Mouse (Mus musculus) heart, embryonic 14.5 days (tissue): ENCODE measurements around the gene Mrpl2. TPM values are rescaled to one million over a fixed set of nuclear protein-coding genes. Genes with fewer than 3 reads are reported as not detected.

Source experiments
- ATAC-seq: fragments of 200-750 bp; cut with Nextera tagmentation; 2 replicates; pipeline ENCODE4 v1.8.0; 2017; ENCODE audit warnings: low read depth, moderate TSS enrichment; ENCODE audit not compliant: insufficient number of reproducible peaks, insufficient read depth, low FRiP score
- H3K27ac ChIP-seq, 2 experiments: fragments of 200-500 bp in 1 of 2; fragments of 300-500 bp in 1 of 2; sonication (generic) in 1 of 2; replicated peaks in 1 of 2; 2 replicates each; pipeline ENCODE4 v1.5.1; 2012 to 2014; ENCODE audit warnings: low read depth in 2 of 2, low read length in 2 of 2, control low read depth in 1 of 2, mild to moderate bottlenecking in 1 of 2, mixed read lengths in 1 of 2; ENCODE audit not compliant: control insufficient read depth in 1 of 2, insufficient read depth in 1 of 2
- H3K27me3 ChIP-seq: fragments of 300-500 bp; sonication (generic); 2 replicates; pipeline ENCODE4 v1.6.1; 2014; ENCODE audit warnings: mild to moderate bottlenecking, low read length, control low read depth; ENCODE audit not compliant: control insufficient read depth, insufficient read depth
- H3K36me3 ChIP-seq: fragments of 300-500 bp; sonication (generic); 2 replicates; pipeline ENCODE4 v1.6.1; 2014; ENCODE audit warnings: mild to moderate bottlenecking, control low read depth, low read length, mixed read lengths; ENCODE audit not compliant: control insufficient read depth, insufficient read depth
- H3K4me1 ChIP-seq, 2 experiments: fragments of 200-500 bp in 1 of 2; fragments of 300-500 bp in 1 of 2; sonication (generic) in 1 of 2; 2 replicates each; pipeline ENCODE4 v1.6.1; 2012 to 2014; ENCODE audit warnings: low read length in 2 of 2, control low read depth in 1 of 2, mixed read lengths in 1 of 2; ENCODE audit not compliant: control insufficient read depth in 2 of 2, insufficient read depth in 2 of 2
- H3K4me2 ChIP-seq: fragments of 300-500 bp; sonication (generic); 2 replicates; pipeline ENCODE4 v1.6.1; 2014; ENCODE audit warnings: mild to moderate bottlenecking, low read length
- H3K4me3 ChIP-seq, 2 experiments: fragments of 200-500 bp in 1 of 2; fragments of 300-500 bp in 1 of 2; sonication (generic) in 1 of 2; 2 replicates each; pipeline ENCODE4 v1.5.1; 2012 to 2014; ENCODE audit warnings: low read length in 2 of 2, mild to moderate bottlenecking in 2 of 2, control low read depth in 1 of 2, low read depth in 1 of 2, moderate library complexity in 1 of 2; ENCODE audit not compliant: control insufficient read depth in 1 of 2, insufficient read depth in 1 of 2
- H3K9ac ChIP-seq: fragments of 300-500 bp; sonication (generic); 2 replicates; pipeline ENCODE4 v1.6.1; 2014; ENCODE audit warnings: mild to moderate bottlenecking, low read length
- H3K9me3 ChIP-seq: fragments of 300-500 bp; sonication (generic); 2 replicates; pipeline ENCODE4 v1.6.1; 2016; ENCODE audit warnings: low read length, control low read depth; ENCODE audit not compliant: control insufficient read depth
- WGBS: fragments of 180-500 bp; shearing (Covaris S2); extraction: QIAGEN DNeasy Blood & Tissue Kit; methylation state at CpG from one replicate; pipeline ENCODE4 v1.1.7; 2014; 5-methylcytosine and 5-hydroxymethylcytosine counted together
- polyA plus RNA-seq: library from polyadenylated mRNA; unstranded; fragments of >200 nt; fragmentation: Nextera tagmentation; extraction: Ambion mirVana; gene quantifications from 2 replicates; pipeline ENCODE4 v1.2.1, GENCODE M21; 2014

Gene Mrpl2
- polyA plus RNA-seq, 1 experiment from 2014 or later, result 122 TPM

DNA sequence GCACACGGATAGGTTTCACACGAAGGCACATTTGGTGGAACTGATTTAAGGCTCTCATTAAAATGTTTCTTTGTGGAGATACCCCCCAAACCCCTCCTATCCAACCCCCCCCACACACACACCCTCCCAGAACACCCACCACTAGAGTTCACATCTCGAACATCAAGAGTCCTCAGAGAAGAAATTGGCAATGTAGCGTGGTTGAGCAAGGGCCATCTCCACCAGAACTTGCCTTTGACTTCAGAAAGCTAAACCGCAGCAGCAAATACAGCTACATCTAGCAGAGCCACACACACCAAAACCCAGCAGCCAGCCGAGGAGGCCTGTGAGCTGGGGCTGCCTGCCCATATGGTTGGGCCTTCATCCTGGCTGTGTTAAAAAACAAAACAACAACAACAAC lies 18.6 kb upstream of the Mrpl2 start:
- WGBS, result 51% methylated on average over 6 of the region's 6 CpGs
- ATAC-seq, result no peak
- peaks cover 45 to 60% of the 10 kb centered on the region in 2 experiments for H3K4me1 ChIP-seq
- H3K4me2 ChIP-seq, result peak overlapping the region; percentile 85
- H3K27ac ChIP-seq, result no peak overlapping the region; a peak in 1 of 4 replicates
- no peaks in the 10 kb centered on the region for H3K9me3 ChIP-seq
- peaks cover 15% of the 10 kb centered on the region for H3K36me3 ChIP-seq
- peak overlapping the region; percentile 99 for H3K9ac ChIP-seq
- no peaks in the 10 kb centered on the region for H3K27me3 ChIP-seq
- peak overlapping the region; percentile 67 to 98; a peak in 3 of 4 replicates for H3K4me3 ChIP-seq

- Histone ChIP-seq H3K9ac (peak overlapping the region; percentile 99), H3K27me3 (no peaks in the 10 kb centered on the region), H3K4me3 (peak overlapping the region; percentile 67 to 98), H3K27ac (peak overlapping the region; percentile 88 to 97), H3K4me2 (peak overlapping the region; percentile 85), H3K4me1 (peaks cover 36 to 50% of the 10 kb centered on the region in 2 experiments), H3K36me3 (peaks cover 25% of the 10 kb centered on the region), H3K9me3 (no peaks in the 10 kb centered on the region)
- no peak; the same call in 1 of the 2 replicates for ATAC-seq
- WGBS, result 1% methylated on average over 13 of the region's 13 CpGs
These were observed 17.6 kb upstream of the Mrpl2 start for GRCm38 (mm10) chr17:46628471-46628790.

DNA sequence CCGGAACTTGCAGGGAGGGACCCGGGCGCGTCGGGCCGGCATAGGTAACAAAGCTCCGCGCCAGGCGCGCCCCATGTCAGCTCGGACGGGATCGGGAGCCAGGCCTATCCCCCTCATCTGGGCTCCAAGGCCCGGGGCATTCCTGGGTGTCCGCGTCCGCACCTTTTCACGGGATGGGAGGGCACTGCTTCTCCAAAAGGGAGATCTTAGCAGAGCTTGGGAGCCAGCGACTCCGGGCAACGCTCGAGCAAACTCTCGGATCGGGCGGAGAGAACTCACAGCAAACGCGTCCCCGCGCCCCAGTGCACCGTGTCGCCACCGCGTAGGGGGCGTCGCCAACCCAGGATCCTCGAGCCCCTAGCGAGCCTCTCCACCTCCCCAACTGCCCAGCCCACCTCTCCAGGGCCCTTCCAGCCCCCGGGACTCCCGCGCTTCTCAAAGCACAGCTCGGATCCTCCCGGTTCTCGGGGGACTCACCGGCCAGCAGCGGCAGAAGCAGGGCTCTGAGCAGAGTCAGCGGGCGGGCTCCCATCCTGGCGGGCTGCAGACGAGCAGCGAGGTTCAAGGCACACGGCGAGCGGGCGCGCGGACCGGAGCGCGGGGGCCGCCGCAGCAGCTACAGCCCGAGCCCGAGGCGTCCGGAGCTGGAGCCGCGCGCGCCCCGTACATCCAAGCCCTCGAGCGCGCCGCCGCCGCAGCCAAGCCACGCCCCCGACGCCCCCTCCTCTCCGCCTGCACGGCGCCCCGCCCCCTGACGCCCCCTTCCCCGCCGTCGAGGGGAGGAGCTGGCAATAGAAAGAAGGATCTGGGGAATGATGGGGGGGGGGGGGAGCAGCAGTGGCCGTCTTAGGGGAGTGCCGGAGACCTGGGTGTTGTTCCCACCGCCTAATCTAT lies 17.0 kb upstream of the Mrpl2 start, which contains the start of gene Ptk7:
TSS of gene Ptk7 (minus strand) at position 714 of the 894 bp plus-strand sequence.
- H3K4me1 ChIP-seq, result peaks cover 31 to 44% of the 10 kb centered on the region in 2 experiments
- H3K9ac ChIP-seq, result peak within 1 kb of the TSS; percentile 99
- peak within 1 kb of the TSS; percentile 97 for H3K27ac ChIP-seq
- peak; percentile 57; the same call in 1 of the 2 replicates for ATAC-seq
- peak within 1 kb of the TSS; percentile 85 for H3K4me2 ChIP-seq
- no peaks in the 10 kb centered on the region for H3K27me3 ChIP-seq
- no peaks in the 10 kb centered on the region for H3K9me3 ChIP-seq
- under 1% methylated on average over 84 of the region's 90 CpGs for WGBS
- peak within 1 kb of the TSS; percentile 67 to 98 for H3K4me3 ChIP-seq
- H3K36me3 ChIP-seq, result peaks cover 30% of the 10 kb centered on the region

DNA sequence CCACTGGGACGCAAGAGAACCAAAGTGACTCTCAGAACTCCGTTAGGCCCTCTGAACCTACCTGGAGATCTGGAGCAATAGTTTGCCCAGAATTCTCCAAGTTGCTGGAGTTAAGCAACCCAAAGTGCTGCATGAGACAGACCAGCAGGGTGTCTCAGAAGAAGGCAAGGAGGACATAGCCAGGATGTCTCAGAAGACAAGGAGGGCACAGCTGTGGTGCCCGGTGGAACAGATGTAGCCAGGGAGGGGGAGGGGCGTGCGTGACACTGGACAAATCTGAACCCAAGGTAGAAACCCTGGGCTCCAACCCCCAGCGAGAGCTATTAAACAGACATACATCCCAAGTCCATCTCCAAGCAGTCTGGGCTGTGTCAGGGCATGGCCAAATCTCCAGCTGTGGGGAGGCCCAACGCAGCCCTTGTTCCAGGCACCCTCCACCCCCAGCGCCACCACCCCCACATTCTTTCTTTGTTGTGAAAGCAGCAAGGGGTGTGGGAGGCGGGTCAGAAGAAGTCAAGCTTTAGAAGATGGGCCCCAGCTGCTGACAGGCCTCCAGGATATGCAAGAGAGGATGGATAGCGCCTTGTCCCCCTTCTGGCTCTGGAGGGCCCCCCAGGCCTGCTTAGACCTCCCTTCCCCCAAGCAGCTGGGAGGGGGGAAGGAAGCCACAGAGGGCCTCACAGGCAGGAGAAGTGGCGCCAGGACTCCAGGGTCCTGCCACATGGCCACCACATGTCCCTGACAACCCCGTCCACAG lies 16.2 kb upstream of the Mrpl2 start:
- peak overlapping the region; percentile 85 for H3K4me2 ChIP-seq
- WGBS, result 10% methylated on average over 12 of the region's 12 CpGs
- H3K4me3 ChIP-seq, result peak overlapping the region; percentile 51 to 98
- H3K4me1 ChIP-seq, result peaks cover 23 to 35% of the 10 kb centered on the region in 2 experiments
- peak; percentile 22; the same call in 1 of the 2 replicates for ATAC-seq
- peaks cover 32% of the 10 kb centered on the region for H3K36me3 ChIP-seq
- H3K9me3 ChIP-seq, result no peaks in the 10 kb centered on the region
- peak overlapping the region; percentile 99 for H3K9ac ChIP-seq
- H3K27me3 ChIP-seq, result no peaks in the 10 kb centered on the region
- H3K27ac ChIP-seq, result peak overlapping the region; percentile 97

DNA sequence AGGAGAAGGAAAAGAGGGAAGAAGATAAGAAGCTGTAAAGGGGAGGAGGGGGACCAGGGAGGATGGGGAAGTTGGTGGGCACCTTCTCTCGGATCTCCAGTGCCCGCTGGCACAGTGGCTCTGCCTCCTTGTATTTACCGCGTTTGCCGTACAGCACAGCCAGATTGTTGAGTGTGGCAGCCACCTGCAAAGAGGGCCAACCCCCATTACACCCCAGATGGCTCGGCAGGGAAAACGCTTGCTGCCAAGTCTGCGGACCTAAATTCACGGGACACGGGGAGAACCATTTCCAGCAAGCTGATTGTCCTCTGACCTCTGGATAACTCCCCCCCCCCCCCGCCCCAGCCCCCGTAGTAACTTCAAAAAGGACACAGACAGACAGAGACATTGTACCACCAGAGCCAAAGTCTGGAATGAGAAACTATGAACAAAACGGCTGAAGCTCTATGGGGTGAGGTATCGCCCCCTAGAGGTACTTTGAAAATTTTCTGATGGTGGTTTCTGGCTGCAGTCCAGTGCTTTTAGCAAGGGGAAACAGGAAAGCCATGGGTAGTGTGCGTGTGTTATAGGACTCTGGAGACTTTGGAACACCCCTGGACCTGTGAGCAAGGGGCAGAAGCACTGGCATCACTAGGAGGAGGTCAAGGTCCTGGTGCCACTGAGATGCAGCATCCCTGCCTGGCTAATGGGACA lies 9.1 kb upstream of the Mrpl2 start:
- H3K4me1 ChIP-seq, result peaks cover 4 to 10% of the 10 kb centered on the region in 2 experiments; a peak in 2 of 4 replicates
- H3K4me2 ChIP-seq, result peak overlapping the region; percentile 35; the same call in 1 of the 2 replicates
- peaks cover 70% of the 10 kb centered on the region for H3K36me3 ChIP-seq
- no peak overlapping the region for H3K4me3 ChIP-seq
- H3K9me3 ChIP-seq, result no peaks in the 10 kb centered on the region
- H3K27ac ChIP-seq, result no peak overlapping the region
- no peaks in the 10 kb centered on the region for H3K27me3 ChIP-seq
- peak overlapping the region; percentile 44; the same call in 1 of the 2 replicates for H3K9ac ChIP-seq
- ATAC-seq, result no peak
- WGBS, result 27% methylated on average over 15 of the region's 15 CpGs

- H3K4me2 ChIP-seq, result no peak overlapping the region
- no peaks in the 10 kb centered on the region for H3K27me3 ChIP-seq
- H3K4me1 ChIP-seq, result peaks cover 4 to 17% of the 10 kb centered on the region in 2 experiments; a peak in 2 of 4 replicates
- no peak for ATAC-seq
- 72% methylated on average over 9 of the region's 9 CpGs for WGBS
- no peak overlapping the region for H3K9ac ChIP-seq
- H3K36me3 ChIP-seq, result peaks cover 67% of the 10 kb centered on the region
- H3K9me3 ChIP-seq, result no peaks in the 10 kb centered on the region
- H3K4me3 ChIP-seq, result no peak overlapping the region
- H3K27ac ChIP-seq, result no peak overlapping the region
These were observed 6.1 kb upstream of the Mrpl2 start for GRCm38 (mm10) chr17:46639929-46640328.

- Histone ChIP-seq H3K4me1 (peaks cover 2 to 22% of the 10 kb centered on the region in 2 experiments; a peak in 3 of 4 replicates), H3K4me3 (no peak overlapping the region), H3K36me3 (peaks cover 52% of the 10 kb centered on the region), H3K27ac (no peak overlapping the region), H3K9ac (no peak overlapping the region), H3K9me3 (no peaks in the 10 kb centered on the region), H3K27me3 (no peaks in the 10 kb centered on the region), H3K4me2 (no peak overlapping the region)
- ATAC-seq, result no peak
- 78% methylated on average over 17 of the region's 17 CpGs for WGBS
These were observed 4.0 kb upstream of the Mrpl2 start for GRCm38 (mm10) chr17:46642060-46642459.
